Mouse (Mus musculus) frontal cortex, adult (tissue): ENCODE measurements at regions not wholly inside any gene's neighbourhood (a gene's known extent, or its start where the extent isn't known, plus 50 kb on each side); places are given as distances from the start of the nearest gene placed in this dataset.

Source experiments
- ATAC-seq: cut with Nextera tagmentation; 2 replicates; pipeline ENCODE4 v1.9.2; 2017; ENCODE audit warnings: mild to moderate bottlenecking, moderate library complexity, mixed read lengths; ENCODE audit not compliant: low TSS enrichment

GRCm38 (mm10) chrX:108608446-108608845 is 56.2 kb downstream of the Gm379 start:
- no peak for ATAC-seq

GRCm38 (mm10) chrX:108599906-108600468 is 64.7 kb downstream of the Gm379 start:
- no peak for ATAC-seq

GRCm38 (mm10) chrX:108561977-108562376 is 102.7 kb downstream of the Gm379 start:
- no peak for ATAC-seq

- ATAC-seq: no peak
Observed at GRCm38 (mm10) chrX:108543149-108543548, 121.5 kb downstream of the Gm379 start.

GRCm38 (mm10) chrX:108541410-108541809 is 123.3 kb downstream of the Gm379 start:
- ATAC-seq: peak; percentile 81

GRCm38 (mm10) chrX:108536995-108537394 is 127.7 kb downstream of the Gm379 start:
- ATAC-seq: peak; percentile 55; the same call in 1 of the 2 replicates
